Mouse (Mus musculus) testis, postnatal 14 days (tissue): Measurements from ENCODE around the gene Rsad2.
A peak's percentile ranks its signal among the peaks of the same experiment; 100 is the strongest.
"Not testable (repeated sequence)": the region's sequence is repeated elsewhere in the genome, so short reads cannot be mapped to it uniquely, and the experiment has no call there.

Experiments used
- DNase-seq: peaks from one replicate; pipeline ENCODE4 v3.0.0; 2021; ENCODE audit warnings: low spot score

Gene Rsad2

DNA sequence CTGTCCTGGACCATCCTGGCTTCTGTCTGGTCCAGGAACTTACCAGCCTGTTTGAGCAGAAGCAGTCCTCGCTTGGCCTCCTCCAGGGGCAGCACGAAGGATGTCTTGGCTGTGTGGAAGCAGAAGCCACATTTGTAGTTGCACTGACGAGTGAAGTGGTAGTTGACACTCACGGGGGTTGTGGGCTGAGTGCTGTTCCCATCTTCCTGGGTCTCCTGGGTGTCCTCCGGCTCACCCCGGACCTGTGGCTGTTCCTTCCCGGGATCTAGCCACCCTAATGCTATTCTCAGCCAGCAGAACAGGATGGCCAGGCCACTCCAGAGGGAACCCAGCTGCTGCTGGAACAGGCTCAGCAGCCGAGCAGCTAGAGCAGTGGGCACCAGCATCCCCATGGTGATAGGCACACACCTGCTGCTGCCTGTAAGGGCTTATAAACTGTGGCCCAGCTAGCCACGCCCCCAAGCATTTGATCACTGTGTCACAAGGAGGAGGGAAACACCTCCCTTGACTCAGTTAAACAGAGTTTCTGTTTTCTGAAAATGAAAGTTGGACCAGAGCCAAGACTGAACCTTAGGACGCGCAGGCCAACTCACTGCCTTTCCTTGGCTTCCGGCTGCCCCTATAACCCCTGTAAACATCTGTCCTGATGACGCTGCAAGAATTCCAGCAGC, at the start of gene Rsad2:
Rsad2 (minus strand) TSS at position 425 of the 671 bp plus-strand sequence.
- peak; percentile 17 for DNase-seq

DNA sequence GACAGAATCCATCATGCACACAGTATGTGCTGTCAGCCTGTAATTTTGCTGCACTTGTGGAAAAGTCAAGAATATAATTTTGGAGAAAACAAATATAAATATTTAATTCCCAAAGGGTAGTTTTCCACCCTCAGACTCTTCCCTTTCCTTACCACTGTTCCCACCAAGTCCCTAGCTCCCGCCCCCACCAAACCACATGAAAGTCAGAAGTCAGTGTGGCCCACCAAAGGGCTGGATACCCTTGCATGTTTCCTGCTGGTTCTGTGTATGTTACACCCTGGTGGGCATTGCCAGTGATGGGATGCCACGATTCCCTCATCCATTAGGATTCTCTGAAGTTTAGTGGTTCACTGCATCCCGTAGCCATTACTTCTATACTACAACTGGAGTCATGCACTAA, 44.8 kb upstream of the Rsad2 start:
- no peak for DNase-seq

DNA sequence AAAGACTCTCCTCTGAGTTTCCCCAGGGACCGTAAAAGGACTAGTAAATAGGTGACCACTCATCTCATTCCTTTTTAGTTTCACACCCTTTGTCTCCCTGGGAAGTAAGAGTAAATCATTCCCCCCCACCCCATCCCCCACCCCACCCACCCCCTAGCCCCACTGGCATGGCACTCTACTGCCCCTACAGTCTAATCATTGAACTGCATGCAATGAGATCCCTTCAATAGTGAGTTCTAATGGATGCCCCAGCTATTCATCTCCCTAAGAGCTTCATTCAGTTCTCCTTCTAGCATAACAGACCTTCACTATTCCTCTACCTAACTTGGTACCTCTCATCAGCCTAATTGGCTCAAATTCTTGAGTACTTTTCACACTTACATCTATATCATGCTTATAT, 33.7 kb upstream of the Rsad2 start:
- no peak for DNase-seq

DNA sequence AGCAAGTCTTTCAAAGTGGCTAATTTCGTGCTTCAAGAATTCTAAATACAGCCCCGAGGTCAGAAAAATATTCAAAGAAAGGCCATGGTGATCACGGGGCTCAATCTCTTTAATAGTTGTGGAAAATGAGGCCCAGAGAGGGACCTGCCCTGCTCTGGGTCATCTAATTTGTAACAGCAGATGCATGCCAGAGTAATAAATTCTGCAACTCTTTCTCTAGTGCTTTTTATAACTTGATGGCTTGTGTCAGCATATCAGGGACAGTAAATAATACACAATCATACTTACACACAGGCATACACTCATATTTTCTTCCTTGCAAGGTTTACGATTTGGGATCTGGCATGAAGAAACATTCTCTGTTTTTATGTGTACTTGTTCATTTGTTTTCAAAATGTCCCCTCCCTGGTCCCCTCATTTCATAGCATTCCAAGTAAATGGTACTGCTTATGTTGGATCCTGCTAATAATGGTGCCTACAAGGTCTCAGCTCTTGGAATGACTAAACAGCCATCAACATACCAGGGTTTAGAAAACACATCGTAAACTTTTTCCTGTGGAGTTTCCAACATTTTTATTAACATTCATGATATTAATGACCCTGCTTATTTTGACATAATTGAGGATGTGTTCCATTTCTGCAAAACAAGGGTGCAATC, 32.5 kb upstream of the Rsad2 start:
- DNase-seq: no peak

DNA sequence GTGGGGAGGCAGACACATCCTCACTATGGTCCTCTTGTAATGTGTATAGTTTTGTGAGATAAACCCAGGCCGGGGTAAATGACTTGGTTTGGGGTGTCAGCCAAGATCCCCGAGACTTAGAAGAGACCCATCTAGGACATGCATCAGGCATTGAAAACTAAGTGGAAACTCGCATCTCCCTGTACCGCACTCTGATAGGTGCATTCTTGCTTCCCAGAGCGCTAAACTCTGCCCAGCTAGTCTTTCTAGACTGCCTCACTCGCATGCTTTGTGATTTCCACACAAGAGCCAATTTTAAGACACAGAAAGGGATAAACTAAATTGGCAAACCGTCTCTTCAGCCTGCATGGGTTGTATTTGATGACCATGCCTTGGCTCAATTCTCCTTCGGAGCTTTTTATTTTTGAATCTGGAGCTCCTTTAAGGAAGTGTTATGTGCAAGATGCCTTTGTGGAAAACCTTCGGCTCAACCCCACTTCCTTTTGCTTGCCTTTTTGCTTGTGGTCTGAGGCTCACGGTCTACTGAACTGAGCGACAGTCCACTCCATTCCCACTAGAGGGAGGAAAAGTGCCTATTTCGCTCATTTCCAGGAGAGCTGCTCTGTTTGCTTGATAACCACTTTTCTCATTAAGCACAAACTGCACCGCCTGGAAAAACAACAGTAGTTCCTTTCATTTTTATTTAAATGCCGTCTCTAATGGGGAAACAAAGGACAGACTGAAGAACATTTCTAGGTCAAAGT, 31.8 kb upstream of the Rsad2 start:
- no peak for DNase-seq

DNA sequence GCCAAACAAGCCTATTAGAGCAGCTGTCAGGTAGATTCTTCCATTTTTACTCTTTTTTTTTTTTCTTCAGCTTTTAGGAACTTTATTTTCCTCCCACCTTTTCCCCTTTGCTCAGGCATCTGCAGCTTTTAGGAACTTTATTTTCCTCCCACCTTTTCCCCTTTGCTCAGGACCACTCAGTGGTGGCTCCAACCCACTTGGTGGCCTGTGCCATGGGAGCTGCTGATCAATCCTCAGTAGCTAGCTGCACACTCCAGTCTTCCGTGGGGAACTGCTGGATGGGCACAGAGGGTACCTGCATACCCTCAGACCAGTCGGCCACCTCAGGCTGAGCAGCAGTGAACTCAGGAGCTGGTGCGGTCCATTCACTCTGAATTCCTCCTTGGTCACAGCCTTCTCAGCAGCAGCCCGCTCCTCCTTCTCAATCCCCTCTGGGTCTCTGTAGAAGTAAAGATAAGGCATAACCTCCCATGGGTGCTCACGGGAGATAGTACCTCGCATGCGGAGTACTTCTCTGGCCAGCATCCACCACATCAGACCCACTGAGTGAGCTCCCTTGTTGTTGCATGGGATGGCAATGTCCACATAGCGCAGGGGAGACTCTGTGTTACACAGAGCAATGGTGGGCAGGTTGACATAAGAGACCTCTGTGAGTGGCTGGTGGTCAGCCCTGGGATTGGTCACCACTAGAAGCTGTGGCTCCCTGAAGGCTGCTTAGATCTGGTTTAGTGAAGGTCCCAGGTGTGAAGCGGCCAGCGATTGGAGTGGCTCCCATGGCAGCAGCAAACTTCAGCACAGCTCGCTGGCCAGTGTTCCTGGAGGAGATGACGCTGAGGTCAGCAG, 29.7 kb upstream of the Rsad2 start:
- not testable (repeated sequence) for DNase-seq

DNA sequence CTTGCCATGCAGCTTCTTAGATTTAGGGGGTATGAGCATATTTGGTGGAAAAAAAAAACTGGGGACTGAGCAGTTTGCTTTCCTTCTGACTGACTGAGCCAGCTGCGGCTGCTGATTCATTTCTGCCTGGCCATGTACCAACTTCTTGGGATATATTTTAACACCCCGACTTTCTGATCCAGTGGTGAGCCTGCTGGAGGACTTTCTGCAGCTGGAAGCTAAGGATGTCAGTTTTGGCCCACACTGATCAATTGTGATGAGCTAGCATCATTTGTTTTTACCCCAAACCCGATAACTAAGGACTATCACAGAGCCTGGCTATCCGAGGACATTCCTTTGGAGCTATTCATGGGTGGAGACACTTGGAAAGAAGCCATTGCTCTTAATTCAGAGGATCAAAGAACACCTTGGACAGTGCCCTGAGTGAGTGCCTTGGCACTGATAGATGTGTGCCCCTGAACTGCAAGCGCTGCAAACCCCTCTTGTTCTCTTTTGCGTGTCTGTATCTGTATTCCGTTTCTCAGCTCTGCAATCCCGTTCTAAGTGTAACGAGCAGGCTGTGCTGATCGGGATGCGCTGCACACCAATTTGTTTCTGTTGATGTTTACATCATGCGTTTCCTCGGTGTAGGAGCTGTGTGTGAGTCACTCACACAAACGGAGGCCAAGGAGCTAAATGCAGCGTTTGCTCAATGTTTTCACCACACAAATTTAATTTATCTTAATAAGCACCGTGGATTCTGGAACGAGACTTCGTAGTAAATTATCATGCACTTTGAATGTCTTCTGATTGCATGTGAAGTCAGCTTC, 22.1 kb upstream of the Rsad2 start:
- no peak for DNase-seq

DNA sequence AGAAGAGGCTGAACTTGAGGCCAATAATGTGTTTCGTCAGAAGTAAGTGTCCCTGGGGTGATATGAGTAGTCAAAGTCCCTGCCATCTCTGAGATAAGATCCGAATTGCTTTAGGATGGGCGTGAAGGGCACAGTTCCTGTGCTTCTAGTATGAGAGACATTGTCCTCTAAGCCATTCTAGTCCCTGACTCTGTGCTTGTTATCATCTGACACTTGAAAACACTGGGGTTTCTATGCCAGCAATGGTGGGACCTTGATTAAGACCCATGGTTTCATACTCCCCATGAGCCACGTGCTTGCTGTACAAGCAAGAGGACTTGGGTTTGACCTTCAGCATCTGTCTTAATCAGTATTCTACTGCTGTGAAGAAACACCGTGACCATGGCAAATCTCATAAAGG, 20.9 kb upstream of the Rsad2 start:
- no peak for DNase-seq

DNA sequence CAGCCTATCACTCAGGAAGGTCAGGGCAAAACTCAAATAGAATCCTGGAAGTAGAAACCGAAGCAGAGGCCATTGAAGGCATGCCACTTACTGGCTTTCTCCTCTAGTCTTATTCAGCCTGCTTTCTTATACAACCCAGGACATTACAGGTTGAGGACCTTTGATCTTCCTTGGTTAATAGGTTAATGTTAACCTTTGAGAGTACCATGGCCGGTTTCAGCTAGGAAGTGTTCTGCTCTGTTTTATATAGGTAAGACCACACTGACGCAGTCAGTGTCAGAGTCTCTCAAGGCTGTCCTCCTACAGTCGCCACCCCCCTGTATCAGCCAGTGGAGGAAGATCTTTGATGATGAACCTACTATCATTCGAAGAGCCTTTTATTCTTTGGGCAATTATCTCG, 17.5 kb upstream of the Rsad2 start:
- no peak for DNase-seq

DNA sequence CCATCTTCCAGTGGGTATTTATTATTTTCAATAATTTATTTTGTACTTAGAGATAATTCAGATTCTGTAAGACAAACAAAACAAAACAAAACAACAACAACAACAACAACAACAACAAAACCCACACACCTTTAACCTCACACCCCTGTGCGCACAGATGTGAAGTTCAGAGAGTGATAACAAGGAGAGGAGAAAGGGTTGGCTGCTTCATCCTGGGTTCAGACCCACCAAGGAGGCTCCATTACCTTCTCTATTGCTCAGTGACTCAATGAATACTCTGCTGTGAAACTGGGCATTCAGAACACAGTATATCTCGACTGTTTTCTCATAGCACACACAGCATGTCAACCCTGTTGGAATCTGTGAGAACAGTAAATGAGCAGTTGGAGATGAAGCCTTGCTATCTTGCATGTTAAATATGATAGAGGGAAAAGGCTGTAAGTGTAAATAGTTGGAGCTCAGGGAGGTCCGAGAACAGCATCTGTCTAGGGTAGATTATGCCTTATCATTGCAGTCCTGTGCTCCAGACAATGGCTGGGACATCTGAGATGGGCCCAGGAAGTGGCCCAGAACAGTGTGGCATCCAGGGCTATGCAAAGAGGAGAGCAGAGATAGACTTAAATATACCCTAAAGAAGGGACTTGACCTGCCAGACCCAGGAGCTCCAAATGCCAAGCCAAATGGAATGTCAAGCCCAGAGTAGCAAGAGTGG, 16.7 kb upstream of the Rsad2 start:
- no peak for DNase-seq

DNA sequence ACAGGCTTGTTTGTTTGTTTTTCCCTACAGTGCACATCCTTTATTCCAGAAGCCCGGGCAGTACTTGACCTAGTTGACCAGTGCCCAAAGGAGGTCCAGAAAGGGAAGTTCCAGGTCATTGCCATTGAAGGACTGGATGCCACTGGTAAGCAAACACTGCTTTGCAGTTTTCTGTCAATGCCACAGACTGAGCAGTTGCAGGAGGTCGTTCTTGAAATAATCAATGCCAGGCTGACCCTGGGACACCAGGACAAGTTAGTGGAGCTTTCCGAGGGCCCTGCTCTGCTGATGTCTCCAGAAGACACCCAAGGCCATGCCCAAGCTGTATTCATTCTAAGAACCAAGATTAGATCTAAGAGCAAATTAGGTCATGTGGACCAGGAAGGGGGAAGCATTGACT, 15.1 kb upstream of the Rsad2 start:
- no peak for DNase-seq

DNA sequence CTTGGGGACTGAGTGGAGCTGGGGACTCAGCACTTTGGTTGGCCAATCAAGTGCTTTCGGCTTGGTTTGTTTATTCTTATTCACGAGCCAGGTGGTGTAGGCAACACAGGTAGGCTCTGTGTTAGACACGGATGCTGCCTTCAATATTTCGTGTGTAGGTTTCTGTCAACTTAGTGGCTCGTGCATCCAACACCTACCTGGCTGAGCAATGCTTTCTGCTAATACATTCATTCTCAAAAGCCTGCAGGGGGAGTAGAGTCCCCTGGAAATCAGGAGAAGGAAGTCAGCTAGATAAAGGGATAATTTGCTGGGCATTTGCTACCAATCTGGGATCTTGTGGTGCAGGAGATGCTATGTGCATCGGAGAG, 13.8 kb upstream of the Rsad2 start:
- DNase-seq: no peak

DNA sequence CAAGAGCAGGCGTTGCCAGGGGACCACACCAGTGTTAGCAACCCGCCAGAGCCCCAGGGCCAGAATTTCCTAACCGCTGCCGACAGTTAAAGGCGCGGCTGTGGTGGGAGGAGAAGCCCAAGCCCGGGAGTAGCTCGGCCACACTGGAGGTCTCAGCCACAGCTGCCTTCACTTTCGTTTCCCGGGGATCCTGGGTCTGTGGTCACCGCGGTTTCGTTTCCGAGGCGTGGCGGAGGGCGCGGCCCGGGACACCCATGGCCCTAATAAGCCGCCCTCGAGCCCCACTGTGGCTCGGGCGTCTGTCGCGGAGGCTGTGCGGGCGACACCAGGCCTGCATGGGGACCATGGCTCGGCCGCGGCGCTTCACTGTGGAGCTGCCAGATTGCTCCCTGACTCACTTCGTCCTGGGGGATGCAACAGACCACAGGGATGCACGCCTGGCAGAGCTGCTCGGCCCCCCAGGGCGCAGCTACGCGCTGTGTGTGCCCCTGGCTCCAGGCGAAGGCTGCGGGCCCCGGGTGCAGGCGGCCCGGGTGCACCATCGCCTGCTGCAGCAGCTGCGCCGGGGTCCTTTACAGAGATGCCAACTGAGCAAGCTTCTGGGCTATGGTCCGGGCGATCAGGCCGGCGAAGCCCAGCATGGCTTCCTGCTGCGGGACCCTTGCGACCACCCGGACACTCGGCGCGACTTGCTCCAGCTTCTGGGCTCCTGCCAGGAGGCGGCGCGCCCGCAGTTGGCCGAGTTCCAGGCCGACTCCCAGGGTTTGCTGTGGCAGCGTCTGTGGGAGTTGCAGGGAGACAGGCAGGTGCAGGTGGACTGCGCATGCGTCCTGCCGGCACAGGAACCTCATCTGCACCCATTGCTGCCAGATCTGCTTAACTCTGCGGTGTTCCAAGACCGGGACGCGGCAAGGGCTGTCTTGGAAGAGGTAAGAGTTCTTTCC, 13.1 kb upstream of the Rsad2 start, which contains the start of gene Cmpk2:
Cmpk2 (plus strand) TSS at position 107 of the 944 bp plus-strand sequence.
- DNase-seq: peak; percentile 78

DNA sequence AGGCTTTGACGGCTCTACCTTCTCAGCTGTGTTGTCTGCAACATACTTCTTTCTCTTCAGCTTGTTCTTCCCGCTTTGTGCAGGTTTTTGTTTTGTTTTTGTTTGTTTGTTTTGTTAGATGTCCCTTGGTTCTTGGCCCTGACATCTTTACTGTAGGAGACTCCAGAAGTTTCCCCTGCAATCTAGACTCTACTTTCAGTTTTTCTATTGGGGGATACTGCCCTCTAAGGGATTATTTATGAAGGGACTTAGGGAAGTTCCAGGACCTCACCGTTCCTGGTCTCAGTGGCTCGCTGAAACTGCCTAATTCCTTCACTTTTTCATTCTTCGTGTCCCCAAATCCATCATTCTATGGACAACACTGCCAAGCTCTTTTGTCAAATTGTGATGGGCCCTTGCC, 9.3 kb upstream of the Rsad2 start:
- no peak for DNase-seq

DNA sequence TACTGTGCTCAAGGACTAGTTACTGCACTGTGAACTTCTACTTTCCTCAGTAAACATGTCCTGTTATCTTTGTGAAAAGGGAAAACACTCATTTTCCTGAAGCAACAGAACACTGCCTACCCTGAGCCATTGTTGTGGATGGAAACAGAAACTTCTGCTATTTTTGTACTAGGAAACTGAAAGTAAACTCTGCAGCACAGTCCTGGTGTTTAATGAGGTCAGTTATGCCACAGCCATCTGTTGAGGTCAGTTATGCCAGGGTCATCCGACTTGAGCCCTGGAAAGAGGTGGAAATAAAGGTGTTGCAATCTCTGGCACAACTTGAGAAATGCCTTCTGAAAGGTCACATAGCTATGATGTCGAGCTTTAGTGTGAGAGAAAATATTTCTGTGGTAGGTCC, 3.8 kb upstream of the Rsad2 start:
- DNase-seq: no peak

DNA sequence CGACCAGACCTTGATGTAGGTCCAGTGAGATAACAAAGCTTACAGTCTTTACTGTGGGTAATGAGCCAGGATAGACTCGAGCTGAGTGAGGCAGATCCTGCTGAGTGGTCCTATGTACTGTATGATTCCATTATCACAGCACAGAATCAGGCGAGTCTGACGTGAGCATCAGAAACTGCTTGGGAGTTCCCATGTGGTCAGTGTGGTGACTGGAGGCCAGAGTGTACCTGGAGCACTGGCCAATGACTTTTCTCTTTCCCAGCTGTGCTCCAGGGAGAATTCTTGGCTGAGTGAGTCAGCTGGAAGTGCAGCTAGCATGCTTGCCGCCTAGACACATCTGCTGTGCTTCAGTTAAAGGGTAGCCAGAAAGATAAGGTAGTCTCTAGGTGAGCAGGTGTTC, 1.6 kb downstream of the Rsad2 start:
- no peak for DNase-seq

DNA sequence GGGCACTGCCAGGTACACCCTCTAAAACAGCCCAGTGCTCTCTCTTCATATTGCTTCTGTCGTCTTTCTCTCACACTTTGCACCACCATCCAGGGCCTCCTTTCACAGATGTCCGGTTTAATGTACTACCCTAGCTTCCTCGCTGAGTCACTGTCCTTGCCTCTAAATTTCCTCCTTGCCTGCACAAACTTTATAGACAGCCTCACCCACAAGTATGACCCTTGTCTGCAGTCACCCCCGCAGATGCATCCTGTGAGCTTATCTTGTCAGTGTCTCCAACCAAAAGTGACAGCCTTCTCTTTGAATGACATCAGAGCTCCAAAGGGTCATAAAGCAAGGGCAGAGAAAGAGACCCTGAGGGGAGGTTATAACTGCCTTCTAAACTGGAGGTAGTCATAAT, 3.3 kb downstream of the Rsad2 start:
- DNase-seq: no peak

DNA sequence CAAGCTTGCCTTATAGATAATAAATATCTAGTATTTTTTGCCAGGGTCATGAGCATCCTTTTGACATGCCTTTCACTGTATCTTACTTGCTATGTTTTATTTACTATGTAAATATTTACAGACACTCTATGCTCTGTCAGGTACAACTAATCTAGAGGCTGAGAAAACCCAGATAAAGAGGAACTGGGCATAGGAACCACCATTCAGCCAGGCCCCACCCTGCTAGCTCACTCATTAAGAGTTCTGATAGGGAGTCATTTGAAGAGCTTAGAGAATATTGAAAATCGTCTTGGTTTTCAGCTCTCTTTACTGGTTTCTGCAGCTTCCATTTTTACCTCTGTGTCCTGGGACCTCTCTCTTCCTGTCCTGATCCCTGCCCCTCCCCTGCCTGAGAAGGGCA, 5.1 kb downstream of the Rsad2 start:
- DNase-seq: no peak

DNA sequence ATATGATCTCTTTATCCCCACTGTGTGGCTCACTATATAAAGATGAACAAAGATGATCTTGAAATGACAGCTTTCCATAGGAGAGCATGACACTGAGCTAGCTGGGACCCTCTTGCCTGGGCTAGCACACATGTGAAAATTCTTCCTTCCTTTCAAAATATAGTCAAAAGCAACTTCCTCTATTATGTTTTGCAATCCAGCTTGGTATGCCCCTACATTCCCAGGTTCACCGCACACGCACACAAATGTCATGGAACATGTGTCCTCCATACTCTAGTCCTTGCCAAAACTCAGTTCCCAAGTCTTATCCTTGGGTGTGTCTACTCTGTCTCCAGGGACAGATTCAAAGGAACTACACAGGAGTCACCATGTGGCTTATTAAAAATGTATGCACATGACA, 6.8 kb downstream of the Rsad2 start:
- DNase-seq: no peak
